Mouse (Mus musculus) small intestine, adult 2 months (tissue): ENCODE data around the gene B3gat3. TPM values are rescaled to one million over a fixed set of nuclear protein-coding genes. Genes with fewer than 3 reads are reported as not detected.

Experiments used
- H3K27ac ChIP-seq: fragments of 200-500 bp; 2 replicates; pipeline ENCODE4 v1.5.1; 2012; ENCODE audit warnings: low read depth, low read length, control low read depth, inconsistent platforms; ENCODE audit not compliant: insufficient read depth
- H3K27me3 ChIP-seq: fragments of 200-500 bp; 2 replicates; pipeline ENCODE4 v1.6.1; 2012; ENCODE audit warnings: mild to moderate bottlenecking, moderate library complexity, low read length, inconsistent platforms; ENCODE audit not compliant: control insufficient read depth, insufficient read depth
- H3K36me3 ChIP-seq: fragments of 200-500 bp; 2 replicates; pipeline ENCODE4 v1.6.1; 2012; ENCODE audit warnings: mild to moderate bottlenecking, low read length, control low read depth, inconsistent platforms; ENCODE audit not compliant: control insufficient read depth, insufficient read depth
- H3K4me1 ChIP-seq: fragments of 200-500 bp; 2 replicates; pipeline ENCODE4 v1.6.1; 2012; ENCODE audit warnings: low read length, inconsistent platforms, mixed read lengths; ENCODE audit not compliant: control insufficient read depth, insufficient read depth, insufficient read length
- H3K4me3 ChIP-seq: fragments of 200-500 bp; 2 replicates; pipeline ENCODE4 v1.5.1; 2012; ENCODE audit warnings: low read depth, mild to moderate bottlenecking, control low read depth, inconsistent platforms, low read length, moderate library complexity
- CTCF ChIP-seq: fragments of 200-500 bp; IDR thresholded peaks from 2 replicates; pipeline ENCODE4 v1.5.1; 2012; ENCODE audit warnings: low read depth, mild to moderate bottlenecking, control low read depth, inconsistent platforms, low read length, moderate library complexity, mixed read lengths; ENCODE audit not compliant: insufficient replicate concordance, insufficient read length; ENCODE audit errors: extremely low read depth
- POLR2A ChIP-seq: fragments of 200-500 bp; IDR thresholded peaks from 2 replicates; pipeline ENCODE4 v1.6.1; 2012; ENCODE audit warnings: low read depth, mild to moderate bottlenecking, control low read depth, inconsistent platforms, low read length, moderate library complexity
- WGBS: fragments of 180-500 bp; shearing (Covaris S2); methylation state at CpG from one replicate; pipeline ENCODE4 v1.1.7; 2018; 5-methylcytosine and 5-hydroxymethylcytosine counted together
- polyA plus RNA-seq: library from polyadenylated mRNA; depleted of rRNA; stranded (reverse); fragments of >200 nt; gene quantifications from 2 replicates; pipeline ENCODE4 v1.2.3, GENCODE M21; 2012

Gene B3gat3
- polyA plus RNA-seq, 1 experiment = 69.5 TPM

- H3K36me3 ChIP-seq = peaks cover 48% of the 10 kb centered on the region
- WGBS = 64% methylated on average over 6 of the region's 6 CpGs
- no peaks in the 10 kb centered on the region for H3K27me3 ChIP-seq
- H3K4me3 ChIP-seq = no peak overlapping the region
- peaks cover 18% of the 10 kb centered on the region for H3K4me1 ChIP-seq
- TF ChIP-seq POLR2A (no peak), CTCF (no peak)
- H3K27ac ChIP-seq = peak overlapping the region; percentile 28; the same call in 1 of the 2 replicates
Measured at GRCm38 (mm10) chr19:8945251-8945650, 25.1 kb downstream of the B3gat3 start.

GRCm38 (mm10) chr19:8946929-8947328, 26.8 kb downstream of the B3gat3 start:
- Histone ChIP-seq H3K27me3 (no peaks in the 10 kb centered on the region), H3K27ac (no peak overlapping the region), H3K4me1 (peaks cover 15% of the 10 kb centered on the region), H3K36me3 (peaks cover 64% of the 10 kb centered on the region), H3K4me3 (no peak overlapping the region)
- TF ChIP-seq CTCF (no peak), POLR2A (no peak)
- WGBS = 82% methylated on average over 7 of the region's 7 CpGs

GRCm38 (mm10) chr19:8950190-8950589, 30.0 kb downstream of the B3gat3 start:
- Histone ChIP-seq H3K27me3 (no peaks in the 10 kb centered on the region), H3K27ac (no peak overlapping the region), H3K36me3 (peaks cover 57% of the 10 kb centered on the region), H3K4me3 (no peak overlapping the region), H3K4me1 (peaks cover 3% of the 10 kb centered on the region; the same call in 1 of the 2 replicates)
- TF ChIP-seq POLR2A (no peak), CTCF (no peak)
- 84% methylated on average over 5 of the region's 5 CpGs for WGBS

GRCm38 (mm10) chr19:8952241-8952640, 32.1 kb downstream of the B3gat3 start:
- no peak overlapping the region for H3K27ac ChIP-seq
- peaks cover 44% of the 10 kb centered on the region for H3K36me3 ChIP-seq

GRCm38 (mm10) chr19:8953135-8954039, 33.2 kb downstream of the B3gat3 start, which contains the start of gene Tut1:
TSS of gene Tut1 (plus strand) at chr19:8953847.
- Histone ChIP-seq H3K36me3 (peaks cover 33% of the 10 kb centered on the region), H3K4me1 (peaks cover 3% of the 10 kb centered on the region; the same call in 1 of the 2 replicates), H3K27ac (peak within 1 kb of the TSS; percentile 75), H3K27me3 (no peaks in the 10 kb centered on the region), H3K4me3 (peak within 1 kb of the TSS; percentile 83)
- TF ChIP-seq POLR2A (no peak), CTCF (peak; percentile 16; the same call in 1 of the 2 replicates)
- 1% methylated on average over 46 of the region's 46 CpGs for WGBS

More at GRCm38 (mm10) chr19:8952241-8952640, 32.1 kb downstream of the B3gat3 start:
- TF ChIP-seq POLR2A (no peak), CTCF (no peak)
- Histone ChIP-seq H3K4me1 (peaks cover 3% of the 10 kb centered on the region; the same call in 1 of the 2 replicates), H3K27me3 (no peaks in the 10 kb centered on the region), H3K4me3 (no peak overlapping the region)
- WGBS = 82% methylated on average over 9 of the region's 9 CpGs

- Histone ChIP-seq H3K27ac (peak overlapping the region; percentile 75; the same call in 1 of the 2 replicates), H3K27me3 (no peaks in the 10 kb centered on the region), H3K4me1 (peaks cover 3% of the 10 kb centered on the region; the same call in 1 of the 2 replicates), H3K36me3 (peaks cover 29% of the 10 kb centered on the region), H3K4me3 (peak overlapping the region; percentile 83)
- WGBS = 4% methylated on average over 9 of the region's 9 CpGs
- TF ChIP-seq POLR2A (no peak), CTCF (no peak)
Measured at GRCm38 (mm10) chr19:8954171-8954570, 34.0 kb downstream of the B3gat3 start.

- no peaks in the 10 kb centered on the region for H3K27me3 ChIP-seq
- peaks cover 9% of the 10 kb centered on the region for H3K4me1 ChIP-seq
- H3K4me3 ChIP-seq = peak overlapping the region; percentile 43
- peak overlapping the region; percentile 41; the same call in 1 of the 2 replicates for H3K27ac ChIP-seq
- no peak for TF ChIP-seq CTCF
- no peak for TF ChIP-seq POLR2A
- WGBS = 65% methylated on average over 2 of the region's 2 CpGs
- peaks cover 48% of the 10 kb centered on the region for H3K36me3 ChIP-seq
Measured at GRCm38 (mm10) chr19:8962256-8962655, 42.1 kb downstream of the B3gat3 start.
